Mouse (Mus musculus): ENCODE measurements at regions not wholly inside any gene's neighbourhood (a gene's known extent, or its start where the extent isn't known, plus 50 kb on each side); places are given as distances from the start of the nearest gene placed in this dataset.

- TF ChIP-seq CTCF (IDR thresholded peaks at IDR 0.05; ENCODE audit: low read depth) (no peak), EP300 (optimal IDR thresholded peaks at IDR 0.05) (no peak)
These were observed 105.6 kb downstream of the Lmo4 start for GRCm38 (mm10) chr3:144099444-144099843.
